Mouse (Mus musculus): ENCODE results near the gene Hsd17b14. TPM values are rescaled to one million over a fixed set of nuclear protein-coding genes. Genes with fewer than 3 reads are reported as not detected.
A peak's percentile ranks its signal among the peaks of the same experiment; 100 is the strongest.
"Not testable (repeated sequence)": the region's sequence is repeated elsewhere in the genome, so short reads cannot be mapped to it uniquely, and the experiment has no call there.

The Hsd17b14 gene
- 0.25 TPM in 1 of 2 replicates, not detected in the other for polyA plus RNA-seq (2014; fragmentation: Nextera tagmentation; extraction: Ambion mirVana)

- Histone ChIP-seq H3K27ac (no peak within 1 kb of the TSS), H3K36me3 (replicated peaks; ENCODE audit: control insufficient read depth, insufficient read depth) (no peaks in the 10 kb centered on the region), H3K4me3 (replicated peaks; ENCODE audit: low read length) (no peak within 1 kb of the TSS), H3K4me1 (replicated peaks; ENCODE audit: control insufficient read depth, insufficient read depth, low read length) (no peaks in the 10 kb centered on the region), H3K27me3 (ENCODE audit: control insufficient read depth, insufficient read depth, low read length) (no peaks in the 10 kb centered on the region), H3K9ac (no peak within 1 kb of the TSS), H3K9me3 (ENCODE audit: control insufficient read depth, low read length) (no peaks in the 10 kb centered on the region), H3K4me2 (replicated peaks) (no peak within 1 kb of the TSS)
- DNase-seq (ENCODE audit: low spot score), result no peak
- 45% methylated on average over 8 of the region's 8 CpGs for WGBS
- no peak for ATAC-seq (ENCODE audit: low FRiP score)
Observed at GRCm38 (mm10) chr7:45554744-45555143, at the start of gene Hsd17b14. Hsd17b14 (plus strand) TSS chr7:45554893.

DNA sequence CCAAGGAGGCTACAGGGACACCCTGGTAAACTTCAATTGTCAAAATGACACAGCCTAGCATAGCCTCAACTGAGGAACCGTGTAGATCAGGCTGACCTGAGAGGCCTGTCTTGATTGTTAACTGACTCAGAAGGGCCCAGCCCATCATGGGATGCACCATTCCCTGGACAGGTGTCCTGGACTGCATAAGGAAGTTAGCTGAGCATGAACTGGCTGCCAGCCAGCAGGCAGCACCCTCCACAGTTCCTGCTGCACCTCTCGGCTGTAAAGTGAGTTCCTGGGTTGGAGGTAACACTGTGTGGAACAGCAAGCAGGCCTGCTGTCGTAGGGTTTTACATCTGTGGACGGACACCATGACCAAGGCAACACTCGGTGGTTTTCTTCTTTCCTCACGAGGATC, 47.1 kb upstream of the Hsd17b14 start:
- 93% methylated on average over 6 of the region's 6 CpGs for WGBS
- no peaks in the 10 kb centered on the region for H3K9me3 ChIP-seq (ENCODE audit: control insufficient read depth, low read length)
- peaks cover 13% of the 10 kb centered on the region for H3K4me1 ChIP-seq (replicated peaks; ENCODE audit: control insufficient read depth, insufficient read depth, low read length)
- no peak for DNase-seq (ENCODE audit: low spot score)
- H3K9ac ChIP-seq, result no peak overlapping the region
- no peak overlapping the region for H3K4me2 ChIP-seq (replicated peaks)
- H3K27ac ChIP-seq, result no peak overlapping the region
- no peak overlapping the region for H3K4me3 ChIP-seq (replicated peaks; ENCODE audit: low read length)
- H3K36me3 ChIP-seq (replicated peaks; ENCODE audit: control insufficient read depth, insufficient read depth), result peaks cover 34% of the 10 kb centered on the region
- no peaks in the 10 kb centered on the region for H3K27me3 ChIP-seq (ENCODE audit: control insufficient read depth, insufficient read depth, low read length)
- ATAC-seq (ENCODE audit: low FRiP score), result no peak

DNA sequence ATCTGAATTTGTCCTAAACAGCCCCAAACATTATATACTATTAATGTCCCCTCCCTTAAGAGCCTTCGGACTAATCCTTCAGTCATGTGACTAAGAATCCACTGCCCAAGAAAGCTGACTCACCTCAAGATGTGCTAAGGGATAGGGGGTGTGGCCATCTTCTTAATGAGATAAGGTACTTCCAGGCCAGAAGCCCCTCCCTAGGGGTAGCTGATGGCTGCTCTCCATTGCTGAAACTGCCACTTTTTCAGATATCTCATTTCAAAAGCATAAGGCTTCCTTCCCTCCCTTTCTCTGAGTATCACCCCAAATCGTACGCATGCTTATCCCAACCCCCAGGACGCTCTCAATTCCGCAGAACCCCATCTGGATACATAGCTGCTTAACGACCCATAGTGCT, 46.1 kb upstream of the Hsd17b14 start:
- H3K9ac ChIP-seq, result no peak overlapping the region
- H3K36me3 ChIP-seq (replicated peaks; ENCODE audit: control insufficient read depth, insufficient read depth), result peaks cover 27% of the 10 kb centered on the region
- no peaks in the 10 kb centered on the region for H3K27me3 ChIP-seq (ENCODE audit: control insufficient read depth, insufficient read depth, low read length)
- H3K9me3 ChIP-seq (ENCODE audit: control insufficient read depth, low read length), result no peaks in the 10 kb centered on the region
- H3K4me1 ChIP-seq (replicated peaks; ENCODE audit: control insufficient read depth, insufficient read depth, low read length), result peaks cover 13% of the 10 kb centered on the region
- H3K4me3 ChIP-seq (replicated peaks; ENCODE audit: low read length), result no peak overlapping the region
- DNase-seq (ENCODE audit: low spot score) (no peak), ATAC-seq (ENCODE audit: low FRiP score) (no peak)
- H3K4me2 ChIP-seq (replicated peaks), result peak overlapping the region; percentile 94; the same call in 1 of the 2 replicates
- 82% methylated on average over 6 of the region's 6 CpGs for WGBS
- no peak overlapping the region for H3K27ac ChIP-seq

DNA sequence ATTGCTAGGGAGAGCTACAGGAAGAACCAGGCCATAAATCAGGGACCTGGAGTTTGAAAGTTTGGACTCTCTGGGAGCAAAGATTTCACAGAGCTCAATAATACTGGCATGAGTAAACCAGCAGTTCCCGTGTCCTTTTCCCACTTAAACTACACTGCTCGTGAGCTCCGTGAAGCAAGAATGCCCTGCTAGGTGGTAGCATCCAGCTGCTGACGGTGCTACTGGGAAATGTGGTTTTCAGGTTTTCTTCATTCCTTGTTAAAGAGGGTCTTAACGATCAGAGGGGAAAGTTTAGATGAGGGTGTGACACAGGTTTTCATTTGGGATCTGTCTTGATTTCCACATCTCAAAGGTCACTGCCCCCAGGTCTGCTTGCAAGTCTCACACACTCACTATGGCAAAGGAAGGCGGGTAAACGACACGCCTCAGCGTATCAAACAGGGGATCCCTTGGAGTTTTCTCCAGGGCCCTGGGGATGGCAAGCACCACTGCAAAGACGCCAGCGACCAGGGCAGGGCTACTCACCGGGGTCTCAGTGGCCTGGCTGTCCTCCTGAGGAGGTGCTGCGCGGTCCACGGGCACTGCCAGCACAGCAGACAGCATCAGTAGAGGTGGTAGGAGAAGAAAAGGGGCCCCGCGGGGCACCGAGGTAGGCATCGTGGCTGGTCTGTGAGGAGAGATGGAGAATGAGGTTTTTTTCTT, 45.4 kb upstream of the Hsd17b14 start:
- Histone ChIP-seq H3K4me2 (replicated peaks) (peak overlapping the region; percentile 94), H3K27me3 (ENCODE audit: control insufficient read depth, insufficient read depth, low read length) (no peaks in the 10 kb centered on the region), H3K36me3 (replicated peaks; ENCODE audit: control insufficient read depth, insufficient read depth) (peaks cover 27% of the 10 kb centered on the region), H3K9me3 (ENCODE audit: control insufficient read depth, low read length) (no peaks in the 10 kb centered on the region), H3K27ac (peak overlapping the region; percentile 39; the same call in 1 of the 2 replicates), H3K9ac (peak overlapping the region; percentile 65), H3K4me3 (replicated peaks; ENCODE audit: low read length) (peak overlapping the region; percentile 51), H3K4me1 (replicated peaks; ENCODE audit: control insufficient read depth, insufficient read depth, low read length) (peaks cover 13% of the 10 kb centered on the region)
- 43% methylated on average over 19 of the region's 19 CpGs for WGBS
- DNase-seq (ENCODE audit: low spot score), result no peak
- ATAC-seq (ENCODE audit: low FRiP score), result peak; percentile 9; the same call in 1 of the 2 replicates

DNA sequence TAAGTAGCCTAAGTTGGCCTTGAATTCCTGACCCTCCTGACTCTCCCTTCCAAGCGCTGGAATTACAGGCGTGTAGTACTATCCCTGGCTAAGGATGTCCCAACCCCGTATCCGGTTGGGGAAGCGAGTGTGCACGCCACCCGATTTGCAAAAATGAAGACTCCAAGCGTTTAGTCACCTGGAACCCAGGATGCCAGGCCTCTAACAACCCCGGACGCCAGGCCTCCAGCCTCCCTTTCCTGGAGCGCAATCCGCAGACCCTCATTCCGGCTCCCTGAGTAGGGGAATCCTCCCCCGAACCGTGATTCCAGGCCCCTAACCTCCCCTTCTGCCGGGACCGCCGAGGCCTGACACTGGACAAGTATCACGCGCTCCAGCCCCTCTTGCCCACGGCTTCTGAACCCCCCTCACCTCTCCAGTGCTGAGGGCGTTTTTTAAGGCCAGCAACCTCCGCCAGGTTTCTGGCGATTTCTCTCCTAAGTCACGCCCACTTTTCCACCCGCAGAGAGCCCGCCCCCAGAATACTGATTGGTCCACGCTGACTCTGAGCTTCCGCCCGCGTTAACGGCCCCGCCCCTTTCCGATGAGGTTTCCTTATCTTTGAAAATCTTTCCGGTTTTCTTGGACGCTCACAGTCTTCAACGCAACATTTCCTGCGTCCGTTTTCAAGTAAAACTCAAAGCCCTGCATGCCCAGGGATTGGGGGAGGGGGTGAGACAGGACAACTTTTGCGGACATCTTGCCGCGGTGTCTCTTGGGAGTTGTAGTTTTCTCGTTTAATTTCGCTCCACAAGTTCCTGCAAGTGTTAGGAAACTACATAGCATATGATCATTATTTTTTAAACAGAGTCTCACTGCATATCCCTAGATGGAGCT, 44.5 kb upstream of the Hsd17b14 start, which contains the start of gene Nucb1:
Gene Nucb1 (minus strand): TSS at position 495 of the 876 bp plus-strand sequence.
- Histone ChIP-seq H3K4me1 (replicated peaks; ENCODE audit: control insufficient read depth, insufficient read depth, low read length) (peaks cover 13% of the 10 kb centered on the region), H3K9ac (peak within 1 kb of the TSS; percentile 65), H3K27me3 (ENCODE audit: control insufficient read depth, insufficient read depth, low read length) (no peaks in the 10 kb centered on the region), H3K36me3 (replicated peaks; ENCODE audit: control insufficient read depth, insufficient read depth) (peaks cover 27% of the 10 kb centered on the region), H3K4me3 (replicated peaks; ENCODE audit: low read length) (peak within 1 kb of the TSS; percentile 51), H3K9me3 (ENCODE audit: control insufficient read depth, low read length) (no peaks in the 10 kb centered on the region), H3K4me2 (replicated peaks) (peak within 1 kb of the TSS; percentile 94), H3K27ac (peak within 1 kb of the TSS; percentile 39)
- ATAC-seq (ENCODE audit: low FRiP score), result peak; percentile 90
- WGBS, result 1% methylated on average over 44 of the region's 44 CpGs
- peak; percentile 91 for DNase-seq (ENCODE audit: low spot score)

DNA sequence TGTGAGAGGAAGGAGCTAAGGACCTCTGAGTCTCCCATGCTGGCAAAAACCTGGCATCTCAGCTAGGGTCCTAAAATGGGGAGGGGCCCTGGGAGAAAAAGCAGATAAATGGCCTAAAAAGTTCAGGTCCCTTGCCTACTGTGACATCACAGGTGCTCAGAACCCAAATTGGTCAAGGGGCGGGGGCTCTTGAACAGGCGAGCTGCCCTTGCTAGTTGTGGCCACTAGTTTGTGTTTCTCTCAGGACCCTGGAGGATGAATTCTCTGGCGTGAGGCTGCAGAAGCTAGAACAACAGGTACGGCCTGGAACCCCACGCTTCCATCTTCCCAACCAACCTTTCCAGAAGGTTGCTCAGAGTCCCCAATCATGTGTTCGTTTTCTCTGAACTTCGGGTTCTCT, 40.3 kb upstream of the Hsd17b14 start:
- 86% methylated on average over 7 of the region's 7 CpGs for WGBS
- no peak for DNase-seq (ENCODE audit: low spot score)
- H3K27ac ChIP-seq, result no peak overlapping the region
- H3K4me3 ChIP-seq (replicated peaks; ENCODE audit: low read length), result no peak overlapping the region
- no peak for ATAC-seq (ENCODE audit: low FRiP score)
- H3K9ac ChIP-seq, result no peak overlapping the region
- H3K4me2 ChIP-seq (replicated peaks), result no peak overlapping the region
- H3K27me3 ChIP-seq (ENCODE audit: control insufficient read depth, insufficient read depth, low read length), result no peaks in the 10 kb centered on the region
- peaks cover 4% of the 10 kb centered on the region for H3K4me1 ChIP-seq (replicated peaks; ENCODE audit: control insufficient read depth, insufficient read depth, low read length)
- no peaks in the 10 kb centered on the region for H3K36me3 ChIP-seq (replicated peaks; ENCODE audit: control insufficient read depth, insufficient read depth)
- H3K9me3 ChIP-seq (ENCODE audit: control insufficient read depth, low read length), result no peaks in the 10 kb centered on the region

DNA sequence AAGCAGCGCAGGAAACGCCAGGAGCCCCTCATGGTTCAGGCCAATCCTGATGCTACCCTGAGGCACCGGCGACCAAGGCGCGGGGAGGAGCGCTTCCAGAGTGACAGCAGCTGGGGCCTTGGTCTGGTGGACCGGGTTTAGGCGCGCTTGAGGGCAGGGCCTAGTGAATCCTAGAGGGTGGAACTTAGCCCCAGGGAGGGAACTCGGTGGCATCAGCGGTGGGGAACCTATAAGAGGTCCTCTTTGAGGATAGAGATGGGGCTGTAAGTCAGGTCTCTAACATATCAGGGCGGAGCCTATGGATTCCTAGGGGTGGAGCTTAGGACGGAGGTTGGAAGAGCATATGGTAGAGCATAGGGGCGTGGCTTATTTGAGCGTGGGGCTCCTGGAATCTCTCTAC, 39.3 kb upstream of the Hsd17b14 start:
- H3K9ac ChIP-seq, result no peak overlapping the region
- no peak overlapping the region for H3K27ac ChIP-seq
- no peak overlapping the region for H3K4me2 ChIP-seq (replicated peaks)
- H3K27me3 ChIP-seq (ENCODE audit: control insufficient read depth, insufficient read depth, low read length), result no peaks in the 10 kb centered on the region
- no peak overlapping the region for H3K4me3 ChIP-seq (replicated peaks; ENCODE audit: low read length)
- H3K36me3 ChIP-seq (replicated peaks; ENCODE audit: control insufficient read depth, insufficient read depth), result no peaks in the 10 kb centered on the region
- ATAC-seq (ENCODE audit: low FRiP score) (no peak), DNase-seq (ENCODE audit: low spot score) (no peak)
- no peaks in the 10 kb centered on the region for H3K9me3 ChIP-seq (ENCODE audit: control insufficient read depth, low read length)
- WGBS, result 33% methylated on average over 16 of the region's 16 CpGs
- no peaks in the 10 kb centered on the region for H3K4me1 ChIP-seq (replicated peaks; ENCODE audit: control insufficient read depth, insufficient read depth, low read length)

DNA sequence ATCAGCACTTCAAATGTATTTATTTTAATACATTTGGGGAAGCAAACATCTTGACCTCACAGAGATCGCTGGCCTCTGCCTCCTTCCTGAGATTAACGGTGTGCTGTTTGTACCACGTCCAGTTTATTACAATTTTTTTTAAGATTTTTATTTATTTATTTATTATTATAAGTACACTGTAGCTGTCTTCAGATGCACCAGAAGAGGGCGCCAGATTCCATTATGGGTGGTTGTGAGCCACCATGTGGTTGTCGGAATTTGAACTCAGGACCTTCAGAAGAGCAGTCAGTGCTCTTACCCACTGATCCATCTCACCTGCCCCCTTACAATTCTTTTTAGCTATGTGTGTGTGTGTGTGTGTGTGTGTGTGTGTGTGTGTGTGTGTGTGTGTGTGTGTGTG, 37.8 kb upstream of the Hsd17b14 start:
- not testable (repeated sequence) for H3K36me3 ChIP-seq (replicated peaks; ENCODE audit: control insufficient read depth, insufficient read depth)
- 74% methylated on average over 5 of the region's 5 CpGs for WGBS

DNA sequence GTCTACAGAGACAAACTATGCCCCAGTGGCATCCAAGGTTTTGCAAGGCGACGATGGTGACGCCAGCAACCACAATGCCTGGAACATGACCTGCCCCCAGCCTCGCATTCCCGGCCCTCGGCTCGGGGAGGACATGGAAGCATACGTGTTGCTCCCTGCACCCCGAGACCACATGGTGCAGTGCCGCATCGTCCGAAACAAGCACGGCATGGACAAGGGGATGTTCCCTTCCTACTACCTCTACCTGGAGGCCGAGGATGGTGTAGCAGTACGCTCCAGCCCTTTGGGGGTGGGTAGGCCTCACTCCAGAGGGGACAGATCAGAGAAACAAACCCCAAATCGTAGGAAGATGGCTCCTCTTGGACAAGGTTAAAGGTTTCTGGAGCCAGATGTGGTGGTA, 36.1 kb upstream of the Hsd17b14 start:
- H3K9ac ChIP-seq, result no peak overlapping the region
- peaks cover 7% of the 10 kb centered on the region; the same call in 1 of the 2 replicates for H3K4me1 ChIP-seq (replicated peaks; ENCODE audit: control insufficient read depth, insufficient read depth, low read length)
- H3K36me3 ChIP-seq (replicated peaks; ENCODE audit: control insufficient read depth, insufficient read depth), result 0 out of 2 replicates have a peak, but pooled peaks cover 4% of the 10 kb centered on the region
- DNase-seq (ENCODE audit: low spot score) (no peak), ATAC-seq (ENCODE audit: low FRiP score) (no peak)
- no peak overlapping the region for H3K4me2 ChIP-seq (replicated peaks)
- WGBS, result 89% methylated on average over 16 of the region's 16 CpGs
- no peak overlapping the region for H3K27ac ChIP-seq
- no peaks in the 10 kb centered on the region for H3K9me3 ChIP-seq (ENCODE audit: control insufficient read depth, low read length)
- H3K4me3 ChIP-seq (replicated peaks; ENCODE audit: low read length), result no peak overlapping the region
- no peaks in the 10 kb centered on the region for H3K27me3 ChIP-seq (ENCODE audit: control insufficient read depth, insufficient read depth, low read length)

More for the DNA sequence above, 37.8 kb upstream of the Hsd17b14 start:
- H3K27ac ChIP-seq; H3K4me1 ChIP-seq (replicated peaks; ENCODE audit: control insufficient read depth, insufficient read depth, low read length); H3K27me3 ChIP-seq (ENCODE audit: control insufficient read depth, insufficient read depth, low read length); H3K4me2 ChIP-seq (replicated peaks); ATAC-seq (ENCODE audit: low FRiP score); H3K9me3 ChIP-seq (ENCODE audit: control insufficient read depth, low read length); DNase-seq (ENCODE audit: low spot score); H3K4me3 ChIP-seq (replicated peaks; ENCODE audit: low read length); H3K9ac ChIP-seq: not testable (repeated sequence)
